Comparison of ENCODE assay signal across 8 mouse cellular contexts in genomic region chr12:55598887-55599561, GRCm38 (mm10). TPM values are rescaled to one million over a fixed set of nuclear protein-coding genes. Genes with fewer than 3 reads are reported as not detected.
DNase-seq lines count a peak whose midpoint lies in the region; ATAC-seq and TF ChIP-seq lines count a peak whose summit lies in the region.

TSS of gene Insm2 (plus strand) at chr12:55599427.

- intact Hi-C loops in heart, postnatal 10 days (cut with DNase I): no loop called here

- peaks cover 29% of the 10 kb centered on the region for H3K9me3 ChIP-seq in G1E (replicated peaks)
- no peaks in the 10 kb centered on the region for H3K9me3 ChIP-seq in liver, embryonic 14.5 days (ENCODE audit: control insufficient read depth, low read length)

- H3K4me1 ChIP-seq in G1E (ENCODE audit: insufficient read depth, low read depth, low read length): no peaks in the 10 kb centered on the region
- no peaks in the 10 kb centered on the region; the same call in 1 of the 2 replicates for H3K4me1 ChIP-seq in brown adipose tissue, adult 24 weeks (ENCODE audit: control insufficient read depth, insufficient read depth, insufficient read length, low read length)
- H3K4me1 ChIP-seq in liver, embryonic 14.5 days (replicated peaks; ENCODE audit: control insufficient read depth in 2 of 2, insufficient read depth in 2 of 2, low read length in 1 of 2): no peaks in the 10 kb centered on the region

- no peak for ATAC-seq in G1E (ENCODE audit: extremely low read depth, insufficient number of reproducible peaks, low FRiP score, poor library complexity, severe bottlenecking)
- ATAC-seq in liver, embryonic 14.5 days (ENCODE audit: insufficient read depth): no peak

- H3K27ac ChIP-seq in layer of hippocampus, adult 2 months: no peak within 1 kb of the TSS
- no peak within 1 kb of the TSS for H3K27ac ChIP-seq in brown adipose tissue, adult 24 weeks (replicated peaks; ENCODE audit: low read depth, low read length)
- H3K27ac ChIP-seq in liver, embryonic 14.5 days: no peak within 1 kb of the TSS

- peaks cover 2% of the 10 kb centered on the region; the same call in 1 of the 2 replicates for H3K27me3 ChIP-seq in G1E (ENCODE audit: insufficient read depth, low read length)
- peaks cover 46% of the 10 kb centered on the region for H3K27me3 ChIP-seq in liver, embryonic 14.5 days (ENCODE audit: control insufficient read depth, insufficient read depth, low read length)

- H3K9ac ChIP-seq in liver, embryonic 14.5 days (replicated peaks): no peak within 1 kb of the TSS

- 1% methylated on average over 73 of the region's 77 CpGs for WGBS in liver, embryonic 14.5 days (ENCODE audit: insufficient replicate concordance)

- DNase-seq in layer of hippocampus, adult 2 months (ENCODE audit: low spot score in 2 of 2): peak in 1 of 2 experiments; percentile 16
- DNase-seq in layer of hippocampus, adult 8-10 months (ENCODE audit: low spot score in 2 of 2): no peak
- DNase-seq in G1E (ENCODE audit: low spot score): no peak
- peak; percentile 1 to 2 for DNase-seq in heart, postnatal 10 days
- DNase-seq in liver, embryonic 14.5 days (ENCODE audit: low read depth in 3 of 3, low spot score in 3 of 3): no peak
- peak; percentile 42 for DNase-seq in testis, postnatal 14 days (ENCODE audit: low spot score)
- no peak for DNase-seq in urinary bladder, postnatal 10 days (ENCODE audit: low spot score)

- TF ChIP-seq CTCF in layer of hippocampus, adult 2 months (conservative IDR thresholded peaks at IDR 0.05): no peak
- no peak for TF ChIP-seq CTCF in G1E (IDR thresholded peaks at IDR 0.05; ENCODE audit: low read depth, low read length)
- TF ChIP-seq CTCF in liver, embryonic 14.5 days (IDR thresholded peaks at IDR 0.05; ENCODE audit: low read depth): no peak

- H3K4me2 ChIP-seq in liver, embryonic 14.5 days (ENCODE audit: low read depth): peak within 1 kb of the TSS; percentile 60

- peaks cover 34% of the 10 kb centered on the region for H3K36me3 ChIP-seq in G1E (replicated peaks)
- no peaks in the 10 kb centered on the region for H3K36me3 ChIP-seq in liver, embryonic 14.5 days (replicated peaks; ENCODE audit: control insufficient read depth, insufficient read depth, low read depth)

- peak within 1 kb of the TSS; percentile 57 for H3K4me3 ChIP-seq in layer of hippocampus, adult 2 months
- peak within 1 kb of the TSS; percentile 40 for H3K4me3 ChIP-seq in G1E (ENCODE audit: low read depth, low read length)
- H3K4me3 ChIP-seq in brown adipose tissue, adult 24 weeks (ENCODE audit: insufficient read depth, low read depth, low read length): peak within 1 kb of the TSS; percentile 13
- peak within 1 kb of the TSS; percentile 19 to 38; a peak in 3 of 4 replicates for H3K4me3 ChIP-seq in liver, embryonic 14.5 days (ENCODE audit: insufficient read depth in 1 of 2, low read depth in 2 of 2, low read length in 2 of 2)

- TF ChIP-seq EP300 in liver, embryonic 14.5 days (IDR thresholded peaks at IDR 0.05; ENCODE audit: low read depth): no peak

RNA-seq across cellular contexts. Expression of gene Insm2, which starts in this region (rescaled TPM):
- under 1 TPM; 0.12 to 0.13 TPM for total RNA-seq in layer of hippocampus, adult 2 months (2021)
- total RNA-seq in layer of hippocampus, adult 8-10 months (2022): under 1 TPM in 2 of 4 experiments, not detected in 2; 0.18 to 0.35 TPM
- total RNA-seq in G1E (2014; fragmentation: Nextera tagmentation) (not detected in 2 replicates), G1E (2017) (0.05 TPM in 1 of 2 replicates, not detected in the other)
- polyA plus RNA-seq in G1E (2012): not detected in 2 replicates
- polyA plus RNA-seq in brown adipose tissue, adult 24 weeks (2012; ENCODE audit: insufficient read depth, insufficient read length, missing spikeins): not detected in 2 replicates
- total RNA-seq in heart, postnatal 10 days (2021): not detected
- not detected in 2 replicates for polyA plus RNA-seq in liver, embryonic 14.5 days (2012; rRNA removed)
- polyA plus RNA-seq in liver, embryonic 14.5 days (2014; fragmentation: Nextera tagmentation; extraction: Ambion mirVana): not detected in 2 replicates

Comparison
In these comparisons a context has a peak if more than half of its experiments do, and no peak if none do; other contexts are left out.
1. Peak in DNase-seq in heart, postnatal 10 days; RNA of the gene not detected or under 1 TPM.